Mouse (Mus musculus) heart, adult 8-10 months (tissue): ENCODE results near the gene Acot2. TPM values are rescaled to one million over a fixed set of nuclear protein-coding genes. Genes with fewer than 3 reads are reported as not detected.
"Not testable (repeated sequence)": the region's sequence is repeated elsewhere in the genome, so short reads cannot be mapped to it uniquely, and the experiment has no call there.

ENCODE experiments used
- DNase-seq: peaks from one replicate; pipeline ENCODE4 v3.0.0; 2022; ENCODE audit warnings: low spot score
- total RNA-seq, 4 experiments: library from RNA; stranded (reverse); gene quantifications; 2 replicates each; pipeline ENCODE4 v1.2.4; 2022

Acot2 gene
- total RNA-seq, 4 experiments from 2014 or later: 102 to 134 (median 110) TPM

DNA sequence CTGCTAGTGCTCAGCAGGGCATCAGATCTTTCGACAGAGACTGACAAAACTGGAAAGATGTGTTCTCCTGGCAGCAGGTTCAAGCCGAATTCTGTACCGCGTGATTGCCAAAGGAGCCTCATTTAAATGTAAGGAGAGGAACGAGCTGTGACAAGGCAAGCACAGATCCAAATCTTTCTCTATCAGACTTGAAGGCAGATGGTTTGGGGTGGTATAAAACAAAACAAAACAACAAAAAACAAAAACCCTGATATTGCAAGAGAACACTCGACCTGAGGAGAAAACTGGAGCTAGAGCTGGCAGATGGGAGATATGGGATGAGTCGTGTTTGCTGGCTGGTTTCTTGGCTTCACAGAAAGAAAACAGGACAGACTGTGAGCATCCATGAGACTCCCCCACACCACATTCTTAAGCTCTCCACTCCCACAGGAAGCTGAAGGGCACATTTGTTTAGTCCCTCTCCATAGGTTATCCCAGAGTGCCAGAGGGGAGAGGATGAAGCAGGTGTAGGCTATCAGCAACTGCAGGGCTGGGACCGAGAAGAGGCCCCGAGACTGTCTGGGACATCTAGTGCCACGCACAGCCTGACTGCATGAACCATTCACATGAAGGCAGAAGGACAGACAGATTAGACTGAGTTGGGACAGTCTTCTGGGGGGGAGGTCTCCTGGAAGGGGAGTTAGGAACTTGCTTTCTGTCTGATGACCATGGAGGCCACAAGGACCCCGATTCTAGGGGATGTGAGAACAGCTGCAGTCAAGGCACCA, 10.9 kb downstream of the Acot2 start:
- DNase-seq: no peak

DNA sequence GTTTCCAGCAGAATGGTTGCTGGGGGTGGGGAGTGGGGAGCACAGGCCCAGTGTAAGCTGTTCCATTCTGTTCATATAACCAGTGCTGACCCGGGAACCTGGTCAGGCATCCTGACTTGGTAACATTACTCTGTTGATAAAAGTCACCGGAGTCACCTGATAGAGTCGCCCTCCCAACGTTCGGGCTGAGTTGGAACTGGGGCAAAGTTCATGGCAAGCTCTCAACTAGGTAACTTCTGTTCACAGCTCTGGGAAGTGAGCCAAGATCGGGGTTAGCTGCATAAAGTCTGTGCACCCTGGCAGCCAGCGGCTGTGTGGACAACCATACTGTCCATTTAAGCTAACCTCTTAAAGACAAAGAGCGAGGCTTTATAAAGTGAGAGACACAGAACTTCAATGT, 11.6 kb downstream of the Acot2 start:
- DNase-seq: peak; percentile 67

GRCm38 (mm10) chr12:84000418-84000817, 12.8 kb downstream of the Acot2 start:
- no peak for DNase-seq

DNA sequence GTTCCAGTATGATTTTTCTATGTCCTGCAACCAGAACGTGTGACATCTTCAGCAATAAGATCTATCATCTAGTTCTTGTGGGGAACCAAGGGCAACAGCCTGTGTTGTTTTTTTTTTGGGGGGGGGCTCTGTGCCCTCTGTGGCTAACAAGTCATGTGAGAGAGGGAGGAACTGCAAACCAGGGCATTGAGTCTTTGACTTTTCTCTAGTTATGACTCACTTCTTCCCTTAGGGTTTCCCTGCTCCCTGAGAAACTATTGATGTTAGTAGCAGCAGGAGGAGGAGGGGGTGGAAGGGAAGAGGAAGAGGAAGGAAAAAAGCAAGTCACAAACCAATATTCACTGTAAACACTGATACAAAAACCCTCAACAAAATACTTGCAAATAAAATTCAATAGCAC, 16.2 kb downstream of the Acot2 start:
- DNase-seq: no peak

DNA sequence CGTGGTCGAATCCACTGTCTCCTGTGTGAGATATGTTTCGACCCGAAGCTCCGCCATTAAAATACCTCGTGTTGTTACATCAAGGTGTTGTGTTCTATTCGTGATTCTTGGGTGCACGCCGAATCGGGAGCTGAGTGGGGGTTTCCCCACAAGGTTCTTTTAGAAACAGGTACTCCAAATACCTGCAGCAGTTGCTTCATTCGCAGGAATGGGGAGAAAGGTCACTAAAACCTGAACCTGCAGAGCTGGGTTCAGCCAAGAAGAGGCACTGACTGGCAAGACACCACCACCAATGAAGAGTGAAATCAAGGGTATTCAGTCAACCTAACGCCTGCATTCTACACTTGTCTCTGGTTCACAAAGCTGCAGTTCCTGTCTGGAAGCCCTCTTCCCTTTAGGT, 20.6 kb downstream of the Acot2 start:
- DNase-seq: no peak

DNA sequence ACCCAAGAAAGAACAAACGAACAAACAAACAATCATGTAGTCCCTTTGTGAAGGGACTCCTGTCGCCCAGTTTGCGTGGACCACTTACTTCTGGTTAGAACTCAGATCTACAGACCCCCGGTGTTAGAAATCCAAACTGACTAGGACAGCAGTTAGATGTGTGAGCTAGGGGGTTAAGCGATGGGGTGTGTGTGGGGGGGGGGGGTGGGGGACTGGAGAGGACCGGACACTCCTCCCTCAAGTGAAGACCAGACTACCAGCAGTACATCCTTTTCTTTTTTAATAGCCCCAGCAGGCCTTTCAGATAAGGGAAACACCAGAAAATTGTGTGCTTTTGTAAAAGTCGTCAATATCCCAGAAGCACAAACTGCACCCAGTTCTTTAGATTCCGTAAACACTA, 21.1 kb downstream of the Acot2 start:
- no peak for DNase-seq

GRCm38 (mm10) chr12:84009171-84009965, 21.7 kb downstream of the Acot2 start, which contains the start of gene Acot1:
Acot1 (plus strand) TSS chr12:84009490.
- peak; percentile 71 for DNase-seq

DNA sequence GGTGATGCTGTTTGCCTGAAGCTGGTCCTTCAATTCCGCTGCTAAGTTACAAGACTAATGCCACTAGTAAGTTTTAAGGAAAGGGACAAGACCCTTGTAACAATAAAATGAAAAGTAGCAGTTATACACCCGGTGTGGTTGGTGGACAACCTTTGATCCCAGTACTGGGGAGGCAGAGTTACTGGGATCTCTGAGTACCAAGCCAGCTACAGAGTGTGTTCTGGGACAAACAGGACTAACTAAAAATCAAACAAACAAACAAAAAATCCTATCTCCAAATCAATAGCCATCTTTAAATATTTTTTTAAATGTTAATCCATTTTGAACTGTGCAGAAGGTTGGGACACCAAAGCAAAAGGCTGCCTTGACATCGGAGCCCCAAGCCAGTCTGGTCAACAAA, 22.5 kb downstream of the Acot2 start:
- DNase-seq: no peak

GRCm38 (mm10) chr12:84011251-84012040, 23.8 kb downstream of the Acot2 start:
- DNase-seq: no peak

DNA sequence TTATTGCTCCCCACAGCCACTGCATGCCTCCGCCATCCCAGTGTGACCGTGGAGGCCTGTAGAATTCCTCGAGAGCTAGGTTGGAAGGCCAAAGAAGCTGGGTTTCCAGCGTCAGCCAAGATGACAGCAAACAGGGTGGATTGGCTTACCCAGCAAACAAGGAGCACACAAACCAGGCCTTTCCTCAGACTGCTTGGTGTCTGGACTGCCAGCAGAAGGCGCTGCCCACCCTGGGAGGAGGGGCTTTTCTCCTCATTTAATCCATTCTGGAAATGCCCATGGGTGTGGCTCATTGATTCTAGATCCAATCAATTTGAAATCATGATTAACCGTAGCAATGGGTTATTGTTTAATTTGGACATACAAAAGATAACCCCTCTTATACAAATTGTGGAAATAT, 25.5 kb downstream of the Acot2 start:
- no peak for DNase-seq

GRCm38 (mm10) chr12:84013701-84014100, 26.0 kb downstream of the Acot2 start:
- DNase-seq: no peak

DNA sequence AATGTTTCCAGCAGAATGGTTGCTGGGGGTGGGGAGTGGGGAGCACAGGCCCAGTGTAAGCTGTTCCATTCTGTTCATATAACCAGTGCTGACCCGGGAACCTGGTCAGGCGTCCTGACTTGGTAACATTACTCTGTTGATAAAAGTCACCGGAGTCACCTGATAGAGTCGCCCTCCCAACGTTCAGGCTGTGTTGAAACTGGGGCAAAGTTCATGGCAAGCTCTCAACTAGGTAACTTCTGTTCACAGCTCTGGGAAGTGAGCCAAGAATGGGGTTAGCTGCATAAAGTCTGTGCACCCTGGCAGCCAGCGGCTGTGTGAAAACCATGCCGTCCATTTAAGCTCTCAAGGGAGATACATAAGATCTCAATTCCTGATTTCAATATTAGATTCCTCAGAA, 32.9 kb downstream of the Acot2 start:
- peak; percentile 74 for DNase-seq

GRCm38 (mm10) chr12:84022266-84022665, 34.6 kb downstream of the Acot2 start:
- not testable (repeated sequence) for DNase-seq

DNA sequence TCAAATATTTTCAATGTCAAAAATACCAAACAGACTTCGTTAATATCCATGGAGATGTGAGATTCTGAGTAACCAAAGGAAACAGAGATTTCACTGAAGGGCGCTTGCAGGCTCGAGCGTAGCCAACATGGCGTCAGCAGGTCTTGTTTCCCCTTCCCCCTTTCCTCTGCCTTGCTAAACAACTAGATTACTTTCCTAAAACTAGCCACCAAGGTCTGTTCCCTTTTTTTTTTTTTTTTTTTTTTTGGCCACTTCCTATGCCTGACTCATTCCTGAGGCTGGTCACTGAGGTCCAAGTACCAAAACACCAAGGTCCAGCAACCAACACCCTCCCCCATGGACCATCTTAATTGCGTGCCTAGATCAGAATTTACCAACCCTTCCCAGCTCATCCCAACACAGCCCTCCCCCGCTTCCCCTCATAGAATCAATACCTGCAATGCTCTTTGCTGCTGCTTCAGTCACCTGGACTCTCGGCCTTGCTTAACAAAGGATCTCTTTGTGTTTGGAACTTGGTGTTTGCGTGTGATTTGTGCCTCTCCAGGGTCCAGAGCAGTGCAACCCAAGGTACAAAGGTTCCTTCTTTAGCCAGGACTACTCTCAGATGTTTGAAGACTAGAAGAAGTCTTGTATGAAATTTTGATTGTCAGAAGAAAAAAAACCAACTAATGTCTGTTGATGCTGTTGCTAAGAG, 35.5 kb downstream of the Acot2 start:
- DNase-seq: no peak

- DNase-seq: no peak
Measured at GRCm38 (mm10) chr12:84025888-84026287, 38.2 kb downstream of the Acot2 start.

DNA sequence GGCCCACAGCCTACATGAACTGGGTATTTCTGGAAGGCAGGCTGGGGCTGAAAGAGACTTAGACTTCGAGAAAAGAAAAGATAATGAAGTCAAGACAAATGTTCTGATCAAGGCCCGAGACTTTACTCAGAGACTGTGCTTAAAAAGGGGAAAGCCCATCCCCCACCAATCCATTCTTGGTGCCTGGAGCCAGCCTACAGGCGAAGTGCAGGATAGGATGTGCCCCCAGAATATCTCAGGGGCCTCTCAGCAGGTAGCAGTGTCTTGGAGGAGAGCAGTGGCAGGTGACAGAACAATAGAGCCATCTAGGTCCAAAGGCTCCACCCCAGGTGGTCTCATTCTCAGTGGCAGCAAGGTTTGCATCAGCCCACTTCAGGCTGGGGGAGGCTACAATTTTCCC, 40.7 kb downstream of the Acot2 start:
- DNase-seq: not testable (repeated sequence)

GRCm38 (mm10) chr12:84029043-84029442, 41.4 kb downstream of the Acot2 start:
- DNase-seq: not testable (repeated sequence)

DNA sequence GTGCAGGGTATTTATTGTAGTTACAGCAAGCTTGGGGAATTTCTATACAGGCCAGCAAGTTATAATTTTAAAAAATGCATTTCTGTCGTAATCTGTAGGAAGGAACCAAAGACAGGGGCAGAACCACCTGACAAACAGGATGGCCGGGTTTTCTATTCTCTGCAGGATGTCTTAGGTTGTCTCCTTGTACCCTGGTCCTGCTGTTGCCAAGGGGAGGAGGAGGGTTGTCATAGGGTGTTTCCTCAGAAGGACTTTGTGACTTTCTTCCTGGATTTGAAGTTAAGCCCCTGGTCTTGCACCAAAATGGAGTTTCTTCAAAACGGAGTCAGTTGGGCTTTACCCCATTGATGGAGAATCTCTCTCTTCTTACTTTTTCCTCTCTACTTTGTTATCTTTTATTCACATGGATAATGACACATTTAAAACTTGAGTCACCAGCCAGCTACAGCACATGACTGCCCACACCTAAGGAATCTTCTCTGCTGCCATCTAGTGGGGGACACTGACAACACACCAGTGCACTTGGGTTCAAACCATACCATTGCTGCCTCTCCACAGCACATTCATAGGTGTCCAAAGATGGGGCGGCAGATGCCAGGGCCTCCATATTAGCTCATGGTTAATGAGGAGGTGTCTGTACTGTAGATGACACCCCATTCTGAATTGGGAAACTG, 43.1 kb downstream of the Acot2 start:
- peak; percentile 86 for DNase-seq

- DNase-seq: no peak
Measured at GRCm38 (mm10) chr12:84032854-84033253, 45.2 kb downstream of the Acot2 start.

GRCm38 (mm10) chr12:84033302-84033701, 45.6 kb downstream of the Acot2 start:
- DNase-seq: not testable (repeated sequence)

DNA sequence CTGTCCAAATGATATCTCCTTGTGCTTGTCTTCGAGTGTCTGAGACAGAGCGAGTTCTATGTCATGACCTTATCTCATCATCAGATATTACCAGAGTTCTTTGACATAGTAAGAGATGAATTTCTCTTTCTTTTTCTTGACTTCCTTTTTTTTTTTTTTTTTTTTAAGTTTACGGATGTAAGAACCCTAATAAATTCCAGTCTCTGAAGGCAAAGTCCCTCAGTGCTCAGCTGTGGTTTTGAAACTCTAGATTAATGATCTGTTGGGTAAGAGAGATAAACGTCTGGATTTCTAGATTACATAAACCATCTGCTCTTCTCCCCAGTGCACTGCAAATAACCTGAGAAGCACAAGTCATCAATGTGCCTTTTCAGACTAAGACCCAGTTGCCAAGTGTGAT, 46.4 kb downstream of the Acot2 start:
- DNase-seq: no peak
